Mouse (Mus musculus) heart, postnatal 0 days (tissue): ENCODE data around the gene D430041D05Rik. TPM values are rescaled to one million over a fixed set of nuclear protein-coding genes. Genes with fewer than 3 reads are reported as not detected.
"Not testable (repeated sequence)": the region's sequence is repeated elsewhere in the genome, so short reads cannot be mapped to it uniquely, and the experiment has no call there.

Source experiments
- ATAC-seq: fragments of 200-750 bp; cut with Nextera tagmentation; 2 replicates; pipeline ENCODE4 v1.8.0; 2017; ENCODE audit warnings: low read depth, moderate number of reproducible peaks, moderate library complexity; ENCODE audit not compliant: insufficient read depth
- DNase-seq: peaks from one replicate; pipeline ENCODE4 v3.0.0-alpha.2; 2016; ENCODE audit warnings: low spot score
- H3K27ac ChIP-seq: fragments of 300-500 bp; sonication (generic); 2 replicates; pipeline ENCODE4 v1.5.1; 2014; ENCODE audit warnings: low read depth, mild to moderate bottlenecking
- H3K27me3 ChIP-seq: fragments of 300-500 bp; sonication (generic); 2 replicates; pipeline ENCODE4 v1.6.1; 2014; ENCODE audit warnings: low read length, mixed read lengths; ENCODE audit not compliant: control insufficient read depth, insufficient read depth
- H3K36me3 ChIP-seq: fragments of 300-500 bp; sonication (generic); replicated peaks from 2 replicates; pipeline ENCODE4 v1.6.1; 2014; ENCODE audit warnings: low read length, mixed read lengths; ENCODE audit not compliant: control insufficient read depth, insufficient read depth
- H3K4me1 ChIP-seq: fragments of 300-500 bp; sonication (generic); 2 replicates; pipeline ENCODE4 v1.6.1; 2014; ENCODE audit warnings: antibody characterized with exemption; ENCODE audit not compliant: control insufficient read depth, insufficient read depth
- H3K4me2 ChIP-seq: fragments of 300-500 bp; sonication (generic); 2 replicates; pipeline ENCODE4 v1.6.1; 2014; ENCODE audit warnings: low read depth, mild to moderate bottlenecking, low read length, moderate library complexity
- H3K4me3 ChIP-seq: fragments of 300-500 bp; sonication (generic); 2 replicates; pipeline ENCODE4 v1.5.1; 2014; ENCODE audit warnings: low read depth, low read length
- H3K9ac ChIP-seq: fragments of 300-500 bp; sonication (generic); replicated peaks from 2 replicates; pipeline ENCODE4 v1.6.1; 2014; ENCODE audit warnings: low read depth, low read length, mixed read lengths
- H3K9me3 ChIP-seq: fragments of 300-500 bp; sonication (generic); replicated peaks from 2 replicates; pipeline ENCODE4 v1.6.1; 2016; ENCODE audit warnings: low read length; ENCODE audit not compliant: control insufficient read depth
- CTCF ChIP-seq: IDR thresholded peaks from 2 replicates; pipeline ENCODE4 v1.5.1; 2016; ENCODE audit warnings: antibody characterized with exemption, control low read depth, low read depth
- EP300 ChIP-seq: IDR thresholded peaks from 2 replicates; pipeline ENCODE4 v1.6.1; 2016; ENCODE audit warnings: antibody characterized with exemption, low read depth
- WGBS: fragments of 180-500 bp; shearing (Covaris S2); extraction: QIAGEN DNeasy Blood & Tissue Kit; methylation state at CpG from one replicate; pipeline ENCODE4 v1.1.7; 2014; 5-methylcytosine and 5-hydroxymethylcytosine counted together
- polyA plus RNA-seq: library from polyadenylated mRNA; unstranded; fragments of >200 nt; fragmentation: Nextera tagmentation; extraction: Ambion mirVana; gene quantifications from 2 replicates; pipeline ENCODE4 v1.2.1, GENCODE M21; 2015
- total RNA-seq: library from RNA; depleted of rRNA; stranded (reverse); fragments of >200 nt; gene quantifications from 2 replicates; pipeline ENCODE4 v1.2.3, GENCODE M21; 2014; ENCODE audit warnings: low replicate concordance

The D430041D05Rik gene
- total and polyA plus RNA-seq, 2 experiments from 2014 or later, result 0.03 TPM; not detected in 1

GRCm38 (mm10) chr2:104109528-104109927 is 301.3 kb downstream of the D430041D05Rik start:
- H3K27ac ChIP-seq, result peak overlapping the region; percentile 50
- peak; percentile 33; the same call in 1 of the 2 replicates for ATAC-seq
- peaks cover 10% of the 10 kb centered on the region; the same call in 1 of the 2 replicates for H3K4me1 ChIP-seq
- H3K4me2 ChIP-seq, result no peak overlapping the region
- TF ChIP-seq EP300 (no peak), CTCF (no peak)
- no peaks in the 10 kb centered on the region for H3K27me3 ChIP-seq
- DNase-seq, result no peak
- no peak overlapping the region for H3K9ac ChIP-seq
- no peaks in the 10 kb centered on the region for H3K9me3 ChIP-seq
- H3K36me3 ChIP-seq, result peaks cover 14% of the 10 kb centered on the region
- WGBS, result 40% methylated on average over 2 of the region's 2 CpGs
- no peak overlapping the region for H3K4me3 ChIP-seq

- H3K9me3 ChIP-seq, DNase-seq, H3K27me3 ChIP-seq, H3K4me3 ChIP-seq, H3K9ac ChIP-seq, H3K4me2 ChIP-seq: not testable (repeated sequence)
- peaks cover 10% of the 10 kb centered on the region; the same call in 1 of the 2 replicates for H3K4me1 ChIP-seq
- peaks cover 13% of the 10 kb centered on the region for H3K36me3 ChIP-seq
- H3K27ac ChIP-seq, result peak overlapping the region; percentile 50
- peak; percentile 87 for ATAC-seq
- 28% methylated on average over 2 of the region's 2 CpGs for WGBS
These were observed 301.8 kb downstream of the D430041D05Rik start for GRCm38 (mm10) chr2:104109021-104109420.

- Histone ChIP-seq H3K4me2 (no peak overlapping the region), H3K36me3 (peaks cover 5% of the 10 kb centered on the region; the same call in 1 of the 2 replicates), H3K4me1 (peaks cover 19% of the 10 kb centered on the region; the same call in 1 of the 2 replicates), H3K4me3 (no peak overlapping the region), H3K9ac (no peak overlapping the region), H3K9me3 (no peaks in the 10 kb centered on the region), H3K27ac (no peak overlapping the region), H3K27me3 (no peaks in the 10 kb centered on the region)
- 80% methylated on average over 6 of the region's 6 CpGs for WGBS
- DNase-seq, result no peak
- ATAC-seq, result no peak
- TF ChIP-seq CTCF (no peak), EP300 (no peak)
These were observed 306.0 kb downstream of the D430041D05Rik start for GRCm38 (mm10) chr2:104104800-104105199.

- Histone ChIP-seq H3K27me3 (no peaks in the 10 kb centered on the region), H3K27ac (no peak overlapping the region), H3K4me2 (no peak overlapping the region), H3K9me3 (no peaks in the 10 kb centered on the region), H3K4me1 (peaks cover 28% of the 10 kb centered on the region), H3K9ac (no peak overlapping the region), H3K4me3 (no peak overlapping the region), H3K36me3 (peaks cover 5% of the 10 kb centered on the region; the same call in 1 of the 2 replicates)
- 44% methylated on average over 1 of the region's 1 CpGs for WGBS
- TF ChIP-seq EP300 (no peak), CTCF (no peak)
- DNase-seq (no peak), ATAC-seq (no peak)
These were observed 310.9 kb downstream of the D430041D05Rik start for GRCm38 (mm10) chr2:104099946-104100345.

- H3K27me3 ChIP-seq, result no peaks in the 10 kb centered on the region
- peak overlapping the region; percentile 45 for H3K27ac ChIP-seq
- no peak for ATAC-seq
- H3K4me3 ChIP-seq, result no peak overlapping the region
- TF ChIP-seq EP300 (no peak), CTCF (no peak)
- peaks cover 28% of the 10 kb centered on the region for H3K4me1 ChIP-seq
- H3K4me2 ChIP-seq, result 0 out of 2 replicates have a peak overlapping the region, but pooled peaks have one; percentile 1
- H3K9me3 ChIP-seq, result no peaks in the 10 kb centered on the region
- no peak for DNase-seq
- H3K9ac ChIP-seq, result no peak overlapping the region
- H3K36me3 ChIP-seq, result no peaks in the 10 kb centered on the region
- WGBS, result 94% methylated on average over 2 of the region's 2 CpGs
These were observed 311.6 kb downstream of the D430041D05Rik start for GRCm38 (mm10) chr2:104099231-104099585.
